Mouse (Mus musculus) MEL (cell line): ENCODE measurements at regions not wholly inside any gene's neighbourhood (a gene's known extent, or its start where the extent isn't known, plus 50 kb on each side); places are given as distances from the start of the nearest gene placed in this dataset.

ENCODE experiments used
- DNase-seq: peaks from one replicate; pipeline ENCODE4 v3.0.0; 2011; ENCODE audit warnings: low read depth, low spot score
- H3K27ac ChIP-seq: 2 replicates; pipeline ENCODE4 v1.5.1; 2012; ENCODE audit warnings: low read depth, mild to moderate bottlenecking, control low read depth, low read length, moderate library complexity; ENCODE audit not compliant: control insufficient read depth
- H3K27me3 ChIP-seq, 2 experiments: fragments of 150-350 bp in 1 of 2; sonication (generic) in 1 of 2; 2 replicates each; pipeline ENCODE4 v1.6.1; 2012; ENCODE audit warnings: low read length in 2 of 2, mild to moderate bottlenecking in 2 of 2, improper control_type of control experiment in 1 of 2, moderate library complexity in 1 of 2; ENCODE audit not compliant: insufficient read depth in 2 of 2, control insufficient read depth in 1 of 2
- H3K36me3 ChIP-seq, 2 experiments: 2 replicates each; pipeline ENCODE4 v1.6.1; 2012 to 2014; ENCODE audit warnings: low read length in 2 of 2, improper control_type of control experiment in 1 of 2, inconsistent platforms in 1 of 2, mild to moderate bottlenecking in 1 of 2; ENCODE audit not compliant: insufficient read depth in 2 of 2, control insufficient read depth in 1 of 2
- H3K4me1 ChIP-seq, 2 experiments: fragments of 150-350 bp in 1 of 2; sonication (generic) in 1 of 2; 2 replicates each; pipeline ENCODE4 v1.6.1; 2012; ENCODE audit warnings: low read length in 2 of 2, improper control_type of control experiment in 1 of 2, mild to moderate bottlenecking in 1 of 2; ENCODE audit not compliant: insufficient read depth in 2 of 2, control insufficient read depth in 1 of 2
- H3K4me3 ChIP-seq, 2 experiments: fragments of 150-350 bp in 1 of 2; sonication (generic) in 1 of 2; 2 replicates each; pipeline ENCODE4 v1.5.1; 2012; ENCODE audit warnings: low read depth in 2 of 2, low read length in 2 of 2, mild to moderate bottlenecking in 2 of 2, moderate library complexity in 2 of 2, control low read depth in 1 of 2, improper control_type of control experiment in 1 of 2; ENCODE audit not compliant: control insufficient read depth in 1 of 2, insufficient read depth in 1 of 2
- H3K79me2 ChIP-seq: 2 replicates; pipeline ENCODE4 v1.6.1; 2012; ENCODE audit warnings: mild to moderate bottlenecking, low read length, moderate library complexity; ENCODE audit not compliant: control insufficient read depth, poor library complexity, insufficient read depth
- H3K9ac ChIP-seq: 2 replicates; pipeline ENCODE4 v1.6.1; 2012; ENCODE audit warnings: low read depth, mild to moderate bottlenecking, control low read depth, low read length, moderate library complexity; ENCODE audit not compliant: control insufficient read depth, poor library complexity, severe bottlenecking
- H3K9me3 ChIP-seq: fragments of 150-350 bp; sonication (generic); replicated peaks from 2 replicates; pipeline ENCODE4 v1.6.1; 2012; ENCODE audit warnings: mild to moderate bottlenecking, low read length, improper control_type of control experiment, moderate library complexity; ENCODE audit not compliant: insufficient read depth
- BHLHE40 ChIP-seq: IDR thresholded peaks from 2 replicates; pipeline ENCODE4 v1.6.1; 2012; ENCODE audit warnings: low read depth, mild to moderate bottlenecking, inconsistent platforms, low read length, improper control_type of control experiment, borderline replicate concordance
- E2F4 ChIP-seq: IDR thresholded peaks from 2 replicates; pipeline ENCODE4 v1.6.1; 2011; ENCODE audit warnings: low read depth, low read length, improper control_type of control experiment, borderline replicate concordance
- ELF1 ChIP-seq: IDR thresholded peaks from 2 replicates; pipeline ENCODE4 v1.6.1; 2014; ENCODE audit warnings: low read depth, mild to moderate bottlenecking, inconsistent platforms, low read length, improper control_type of control experiment, moderate library complexity
- EP300 ChIP-seq, 2 experiments: IDR thresholded peaks; 2 replicates each; pipeline ENCODE4 v1.6.1; 2011; ENCODE audit warnings: improper control_type of control experiment in 2 of 2, low read length in 2 of 2, low read depth in 1 of 2, mild to moderate bottlenecking in 1 of 2
- ETS1 ChIP-seq: IDR thresholded peaks from 2 replicates; pipeline ENCODE4 v1.6.1; 2012; ENCODE audit warnings: low read depth, mild to moderate bottlenecking, inconsistent platforms, low read length, improper control_type of control experiment, moderate library complexity
- GABPA ChIP-seq: IDR thresholded peaks from 2 replicates; pipeline ENCODE4 v1.6.1; 2012; ENCODE audit warnings: low read depth, mild to moderate bottlenecking, inconsistent platforms, low read length, improper control_type of control experiment, moderate library complexity
- KAT2A ChIP-seq: conservative IDR thresholded peaks from 2 replicates; pipeline ENCODE4 v1.6.1; 2012; ENCODE audit warnings: low read depth, low read length, improper control_type of control experiment, inconsistent platforms
- MXI1 ChIP-seq: IDR thresholded peaks from 2 replicates; pipeline ENCODE4 v1.6.1; 2011; ENCODE audit warnings: mild to moderate bottlenecking, low read depth, low read length, improper control_type of control experiment
- MYB ChIP-seq: IDR thresholded peaks from 2 replicates; pipeline ENCODE4 v1.6.1; 2011; ENCODE audit warnings: mild to moderate bottlenecking, low read depth, low read length, improper control_type of control experiment
- MYC ChIP-seq: IDR thresholded peaks from 2 replicates; pipeline ENCODE4 v1.6.1; 2011; ENCODE audit warnings: low read depth, mild to moderate bottlenecking, low read length, improper control_type of control experiment, moderate library complexity
- NELFE ChIP-seq: IDR thresholded peaks from 2 replicates; pipeline ENCODE4 v1.6.1; 2011; ENCODE audit warnings: low read depth, low read length, improper control_type of control experiment
- NRF1 ChIP-seq: IDR thresholded peaks from 2 replicates; pipeline ENCODE4 v1.6.1; 2014; ENCODE audit warnings: low read depth, mild to moderate bottlenecking, inconsistent platforms, low read length, improper control_type of control experiment, moderate library complexity; ENCODE audit not compliant: poor library complexity, insufficient read depth, severe bottlenecking
- POLR2AphosphoS2 ChIP-seq: IDR thresholded peaks from 2 replicates; pipeline ENCODE4 v1.6.1; 2011; ENCODE audit warnings: low read length, improper control_type of control experiment
- POLR2AphosphoS5 ChIP-seq: IDR thresholded peaks from 2 replicates; pipeline ENCODE4 v1.6.1; 2012; ENCODE audit warnings: low read depth, borderline replicate concordance, mild to moderate bottlenecking, inconsistent platforms, low read length, moderate library complexity, mixed read lengths
- RAD21 ChIP-seq: IDR thresholded peaks from 2 replicates; pipeline ENCODE4 v1.6.1; 2011; ENCODE audit warnings: mild to moderate bottlenecking, low read depth, low read length, improper control_type of control experiment
- RCOR1 ChIP-seq: IDR thresholded peaks from 2 replicates; pipeline ENCODE4 v1.6.1; 2012; ENCODE audit warnings: low read depth, mild to moderate bottlenecking, inconsistent platforms, low read length, improper control_type of control experiment
- SIN3A ChIP-seq: IDR thresholded peaks from 2 replicates; pipeline ENCODE4 v1.6.1; 2012; ENCODE audit warnings: low read length, improper control_type of control experiment, inconsistent platforms
- SMC3 ChIP-seq: IDR thresholded peaks from 2 replicates; pipeline ENCODE4 v1.6.1; 2011; ENCODE audit warnings: low read depth, low read length, improper control_type of control experiment
- TAL1 ChIP-seq: IDR thresholded peaks from 2 replicates; pipeline ENCODE4 v1.6.1; 2012; ENCODE audit warnings: mild to moderate bottlenecking, inconsistent platforms, low read length, moderate library complexity, mixed read lengths
- TBP ChIP-seq: IDR thresholded peaks from 2 replicates; pipeline ENCODE4 v1.8.0; 2011; ENCODE audit warnings: low read depth, low read length, improper control_type of control experiment
- TCF12 ChIP-seq: IDR thresholded peaks from 2 replicates; pipeline ENCODE4 v1.6.1; 2014; ENCODE audit warnings: low read depth, mild to moderate bottlenecking, inconsistent platforms, low read length, improper control_type of control experiment, moderate library complexity
- ZC3H11A ChIP-seq: IDR thresholded peaks from 2 replicates; pipeline ENCODE4 v1.6.1; 2012; ENCODE audit warnings: low read depth, mild to moderate bottlenecking, inconsistent platforms, low read length, improper control_type of control experiment
- ZKSCAN1 ChIP-seq: IDR thresholded peaks from 2 replicates; pipeline ENCODE4 v1.6.1; 2012; ENCODE audit warnings: low read depth, mild to moderate bottlenecking, inconsistent platforms, low read length, improper control_type of control experiment, moderate library complexity
- ZMIZ1 ChIP-seq: IDR thresholded peaks from 2 replicates; pipeline ENCODE4 v1.6.1; 2012; ENCODE audit warnings: low read depth, mild to moderate bottlenecking, inconsistent platforms, low read length, improper control_type of control experiment, moderate library complexity
- ZNF384 ChIP-seq: IDR thresholded peaks from 2 replicates; pipeline ENCODE4 v1.6.1; 2012; ENCODE audit warnings: low read depth, mild to moderate bottlenecking, inconsistent platforms, low read length, improper control_type of control experiment

DNA sequence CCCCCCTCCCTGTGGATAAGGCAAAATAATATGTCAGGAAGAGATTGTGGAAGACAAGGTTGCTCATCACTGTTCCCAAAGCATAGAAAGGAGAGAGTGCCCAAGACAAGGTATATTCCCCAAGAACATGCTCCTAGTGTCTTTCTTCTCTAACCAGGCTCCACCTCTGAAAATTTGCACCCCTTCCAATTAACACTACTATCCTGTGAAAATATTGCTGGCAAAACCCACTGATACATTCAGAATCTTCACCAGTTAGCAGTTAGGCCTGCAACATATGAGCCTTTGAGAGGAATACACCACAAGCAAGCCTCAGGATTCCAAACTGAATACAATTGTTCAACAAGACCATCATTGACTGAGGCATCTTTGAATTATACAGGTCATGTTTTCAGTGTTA lies 323.9 kb upstream of the Tle1 start:
- Histone ChIP-seq H3K9ac (no peak overlapping the region), H3K36me3 (no peaks in the 10 kb centered on the region), H3K9me3 (no peaks in the 10 kb centered on the region), H3K4me3 (no peak overlapping the region), H3K27ac (no peak overlapping the region), H3K79me2 (no peaks in the 10 kb centered on the region), H3K4me1 (no peaks in the 10 kb centered on the region)
- no peak for DNase-seq
- TF ChIP-seq ZNF384 = no peak
- TF ChIP-seq ZC3H11A = no peak
- no peak for TF ChIP-seq RAD21
- TF ChIP-seq MYC = no peak
- no peak for TF ChIP-seq BHLHE40
- TF ChIP-seq E2F4 = no peak
- no peak for TF ChIP-seq ETS1
- TF ChIP-seq ZKSCAN1 = no peak
- TF ChIP-seq NELFE = no peak
- TF ChIP-seq, all 39 proteins: peak for 0
- no peaks in the 10 kb centered on the region for H3K27me3 ChIP-seq

DNA sequence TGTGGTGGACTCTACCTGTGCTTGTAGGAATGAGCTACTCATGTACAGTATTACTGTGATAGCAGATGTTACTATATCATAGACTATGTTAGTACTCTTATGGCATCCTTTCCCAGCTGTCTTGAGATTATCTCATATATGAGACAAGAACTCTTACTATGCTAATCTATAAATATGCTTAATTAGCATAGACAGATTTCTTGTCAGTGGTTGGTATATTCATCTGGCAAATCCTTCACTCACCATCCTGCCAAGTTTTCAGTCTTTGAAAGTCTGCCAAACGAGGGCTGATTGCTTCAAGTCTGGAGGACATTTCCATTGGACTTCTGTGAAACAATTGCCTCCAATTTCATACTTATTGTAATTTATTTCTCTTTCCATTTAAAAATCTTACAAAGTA lies 323.4 kb upstream of the Tle1 start:
- TF ChIP-seq ZMIZ1 (no peak), E2F4 (no peak), MYB (no peak), EP300 (IDR thresholded peaks at IDR 0.05; ENCODE audit: low read depth in 1 of 2, low read length in 2 of 2) (no peak), KAT2A (no peak), TAL1 (no peak), ELF1 (no peak), POLR2AphosphoS2 (no peak), POLR2AphosphoS5 (no peak), TCF12 (no peak), TBP (no peak), GABPA (no peak), NRF1 (no peak), MXI1 (no peak), SMC3 (no peak), SIN3A (no peak), RCOR1 (no peak), ETS1 (no peak)
- TF ChIP-seq, all 39 proteins: peak for 0
- no peak overlapping the region for H3K27ac ChIP-seq
- H3K9me3 ChIP-seq = no peaks in the 10 kb centered on the region
- no peaks in the 10 kb centered on the region for H3K36me3 ChIP-seq
- no peaks in the 10 kb centered on the region for H3K79me2 ChIP-seq
- no peak overlapping the region for H3K4me3 ChIP-seq
- H3K27me3 ChIP-seq = no peaks in the 10 kb centered on the region
- DNase-seq = no peak
- H3K4me1 ChIP-seq = no peaks in the 10 kb centered on the region
- H3K9ac ChIP-seq = no peak overlapping the region
